Mouse (Mus musculus): ENCODE measurements around the gene Gpatch2.

DNA sequence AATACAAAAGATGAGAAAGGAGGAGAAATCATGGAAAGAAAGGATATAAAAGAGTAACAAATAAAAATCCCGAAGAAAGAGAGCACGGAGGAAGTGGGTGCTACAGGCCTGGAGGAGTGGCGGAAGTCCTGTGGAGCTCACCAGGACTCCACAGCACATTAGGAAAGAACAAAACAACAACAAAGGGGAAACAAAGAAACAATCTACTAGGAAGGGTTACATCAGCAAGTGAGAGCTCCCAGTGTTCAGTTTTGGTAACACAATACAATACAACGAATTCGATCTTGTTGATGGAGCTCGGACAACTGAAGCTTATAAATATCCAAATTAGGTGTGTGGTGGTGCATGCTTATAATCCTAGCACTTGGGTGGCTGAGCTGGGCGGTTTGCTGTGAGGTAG lies 45.7 kb upstream of the Gpatch2 start:
- TF ChIP-seq FLI1 (IDR thresholded peaks at IDR 0.05; ENCODE audit: low read length) (no peak), GATA1 (IDR thresholded peaks at IDR 0.05; ENCODE audit: borderline replicate concordance, low read length) (no peak)
